Mouse (Mus musculus): Measurements from ENCODE around the gene Pmm1.

DNA sequence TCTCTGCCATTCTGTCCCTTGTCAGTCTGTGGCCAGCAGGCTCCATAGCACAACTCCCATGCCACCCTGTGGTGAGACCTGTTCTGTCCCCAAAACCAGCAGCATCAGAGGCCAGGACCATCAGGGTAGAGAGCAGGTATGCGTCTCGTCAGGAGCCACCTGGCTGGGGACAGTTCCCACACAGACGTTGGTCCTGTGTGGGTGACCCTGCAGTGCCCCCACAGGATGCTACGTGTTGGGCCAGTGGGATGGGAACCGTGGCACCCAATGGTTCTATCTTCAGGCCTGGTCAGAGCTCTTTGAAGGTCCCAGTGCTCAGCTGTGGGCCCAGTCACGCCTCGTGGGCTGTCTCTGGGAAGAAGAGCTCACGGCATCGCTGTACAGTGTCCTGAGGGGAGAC lies 9.6 kb downstream of the Pmm1 start:
- TF ChIP-seq CTCF (IDR thresholded peaks at IDR 0.05; ENCODE audit: low read depth, low read length) (no peak), GATA1 (IDR thresholded peaks at IDR 0.05; ENCODE audit: borderline replicate concordance, low read length) (no peak), POLR2AphosphoS5 (IDR thresholded peaks at IDR 0.05; ENCODE audit: insufficient replicate concordance, low read depth, low read length) (no peak), TAL1 (conservative IDR thresholded peaks at IDR 0.05; ENCODE audit: low read depth, low read length) (no peak)
